Mouse (Mus musculus) ES-E14 (cell line): ENCODE data around the gene Os9. TPM values are rescaled to one million over a fixed set of nuclear protein-coding genes. Genes with fewer than 3 reads are reported as not detected.

ENCODE experiments used
- DNase-seq: peaks from one replicate; pipeline ENCODE4 v3.0.0-alpha.2; 2013; ENCODE audit warnings: low read depth, low spot score
- H3K27ac ChIP-seq: 2 replicates; pipeline ENCODE4 v1.5.1; 2012; ENCODE audit warnings: low read depth, mild to moderate bottlenecking, low read length, moderate library complexity, mixed read lengths; ENCODE audit not compliant: poor library complexity, insufficient read depth, severe bottlenecking
- H3K36me3 ChIP-seq: 2 replicates; pipeline ENCODE4 v1.6.1; 2012; ENCODE audit warnings: mild to moderate bottlenecking, low read length, moderate library complexity, mixed read lengths; ENCODE audit not compliant: control insufficient read depth, poor library complexity, insufficient read depth, severe bottlenecking
- H3K4me1 ChIP-seq, 2 experiments: fragments of 150-350 bp in 1 of 2; sonication (generic) in 1 of 2; 2 replicates each; pipeline ENCODE4 v1.6.1; 2012; ENCODE audit warnings: low read length in 2 of 2, mild to moderate bottlenecking in 1 of 2, mixed read lengths in 1 of 2; ENCODE audit not compliant: control insufficient read depth in 2 of 2, insufficient read depth in 2 of 2, poor library complexity in 1 of 2
- H3K4me3 ChIP-seq, 2 experiments: fragments of 150-350 bp in 1 of 2; sonication (generic) in 1 of 2; 2 replicates each; pipeline ENCODE4 v1.5.1; 2012; ENCODE audit warnings: low read length in 2 of 2, low read depth in 1 of 2, mild to moderate bottlenecking in 1 of 2, mixed read lengths in 1 of 2; ENCODE audit not compliant: insufficient read depth in 1 of 2, poor library complexity in 1 of 2, severe bottlenecking in 1 of 2
- H3K9ac ChIP-seq: 2 replicates; pipeline ENCODE4 v1.6.1; 2012; ENCODE audit warnings: low read depth, mild to moderate bottlenecking, low read length, mixed read lengths; ENCODE audit not compliant: poor library complexity, insufficient read depth, severe bottlenecking
- H3K9me3 ChIP-seq: fragments of 150-350 bp; sonication (generic); 2 replicates; pipeline ENCODE4 v1.6.1; 2012; ENCODE audit warnings: low read depth, mild to moderate bottlenecking, low read length; ENCODE audit not compliant: control insufficient read depth, insufficient read depth
- CHD2 ChIP-seq: IDR thresholded peaks from 2 replicates; pipeline ENCODE4 v1.6.1; 2014; ENCODE audit warnings: mild to moderate bottlenecking, low read depth, low read length, inconsistent platforms
- HCFC1 ChIP-seq: IDR thresholded peaks from 2 replicates; pipeline ENCODE4 v1.6.1; 2012; ENCODE audit warnings: low read length, inconsistent platforms, borderline replicate concordance; ENCODE audit not compliant: insufficient read depth
- MAFK ChIP-seq: IDR thresholded peaks from 2 replicates; pipeline ENCODE4 v1.6.1; 2014; ENCODE audit warnings: mild to moderate bottlenecking, low read depth, low read length, inconsistent platforms; ENCODE audit not compliant: insufficient read depth
- ZC3H11A ChIP-seq: IDR thresholded peaks from 2 replicates; pipeline ENCODE4 v1.6.1; 2012; ENCODE audit warnings: low read depth, mild to moderate bottlenecking, inconsistent platforms, low read length, borderline replicate concordance
- ZNF384 ChIP-seq: IDR thresholded peaks from 2 replicates; pipeline ENCODE4 v1.6.1; 2012; ENCODE audit warnings: low read depth, low read length, inconsistent platforms
- in situ Hi-C, 2 experiments: fragments of 600-800 bp; cut with MboI; formaldehyde crosslinking; loops; one replicate each; pipeline ENCODE4 v1.15.1; 2025; ENCODE audit warnings: low sequenced_read_pairs in 2 of 2, inconsistent platforms in 1 of 2; ENCODE audit not compliant: unreplicated experiment in 2 of 2
- total RNA-seq: library from RNA; depleted of rRNA; stranded (reverse); fragments of 300-350 nt; gene quantifications from 2 replicates; pipeline ENCODE4 v1.2.3, GENCODE M21; 2012

Os9 gene
- total RNA-seq, 1 experiment = 29.4 TPM

DNA sequence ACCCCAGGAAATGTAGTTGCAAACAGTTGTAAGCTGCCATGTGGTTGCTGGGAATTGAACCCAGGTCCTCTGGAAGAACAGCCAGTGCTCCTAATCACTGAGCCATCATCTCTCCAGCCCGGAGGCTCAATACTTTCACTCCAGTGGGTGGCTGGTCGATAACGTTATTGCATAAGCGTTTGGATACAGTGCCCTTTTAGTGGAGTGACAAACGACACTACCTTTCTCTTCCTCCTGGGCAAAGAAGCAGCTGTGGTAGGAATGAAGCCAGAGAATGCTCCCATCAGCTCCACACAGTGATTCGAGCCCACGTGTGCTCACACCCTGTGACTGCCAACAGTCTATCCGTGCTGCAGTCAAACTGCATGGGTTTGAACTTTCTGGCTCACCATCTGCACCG is 49.7 kb downstream of the Os9 start:
- H3K9me3 ChIP-seq = no peaks in the 10 kb centered on the region

DNA sequence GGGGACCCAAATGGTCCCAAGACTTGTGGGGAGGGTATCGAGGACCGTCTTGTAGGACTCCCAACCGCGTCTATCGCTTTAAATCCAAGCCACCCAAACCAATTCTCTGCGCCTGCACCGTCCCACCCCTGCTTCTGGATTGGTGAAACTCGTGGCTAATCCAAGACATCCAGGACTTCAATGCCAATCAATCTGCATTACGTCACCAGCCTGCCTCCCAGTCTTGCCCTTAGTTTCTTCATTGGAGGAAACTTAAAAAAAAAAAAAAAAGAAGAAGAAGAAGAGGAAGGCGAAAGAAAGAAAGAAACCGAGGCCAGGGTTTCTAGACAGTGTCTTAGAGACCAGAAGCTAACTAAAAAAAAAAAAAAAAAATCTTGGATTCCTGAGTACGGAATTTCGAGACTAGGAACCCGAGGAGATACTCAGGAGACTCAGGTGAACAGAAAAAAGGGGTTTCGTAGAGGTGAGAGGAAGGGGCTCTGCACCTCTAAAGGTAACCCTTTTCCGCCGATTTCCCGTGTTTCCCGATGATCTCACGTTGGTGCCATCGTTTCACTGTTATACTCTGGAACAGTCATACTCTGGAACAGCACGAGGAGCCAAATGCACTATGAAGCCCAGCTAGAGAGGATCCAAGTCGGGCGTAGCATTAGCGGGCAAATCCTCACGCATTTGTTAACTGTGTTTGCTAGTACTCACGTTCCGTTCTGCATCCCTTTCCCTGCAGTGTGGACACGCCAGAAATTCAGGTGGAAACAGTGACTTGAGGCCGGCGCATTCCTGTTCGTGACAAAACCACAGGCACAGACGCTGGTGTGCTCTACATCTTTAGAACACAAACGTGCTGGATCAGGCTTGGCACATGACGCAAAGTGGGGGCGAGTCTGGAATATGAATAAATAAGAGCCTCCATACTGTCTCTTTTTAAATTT is 50.5 kb downstream of the Os9 start, which contains the start of gene Tspan31:
Gene Tspan31 (minus strand): TSS at position 75 of the 932 bp plus-strand sequence.
- peaks cover 26% of the 10 kb centered on the region for H3K36me3 ChIP-seq
- peak within 1 kb of the TSS; percentile 97 for H3K9ac ChIP-seq
- TF ChIP-seq CHD2 = peak; percentile 28; the same call in 1 of the 2 replicates
- TF ChIP-seq ZNF384 = peak; percentile 95
- 0 out of 2 replicates have a peak, but pooled peaks have one; percentile 55 for TF ChIP-seq HCFC1
- TF ChIP-seq ZC3H11A = no peak
- in situ Hi-C loops = no loop called here
- peaks cover 0 to 6% of the 10 kb centered on the region in 2 experiments; a peak in 2 of 4 replicates for H3K4me1 ChIP-seq
- no peaks in the 10 kb centered on the region for H3K9me3 ChIP-seq
- peak within 1 kb of the TSS; percentile 97 to 98 for H3K4me3 ChIP-seq
- peak within 1 kb of the TSS; percentile 89 for H3K27ac ChIP-seq
- peak; percentile 93 for DNase-seq

More for the DNA sequence above, 49.7 kb downstream of the Os9 start:
- Histone ChIP-seq H3K4me3 (peak overlapping the region in 1 of 2 experiments; percentile 98; a peak in 2 of 4 replicates), H3K4me1 (peaks cover 0 to 6% of the 10 kb centered on the region in 2 experiments; a peak in 2 of 4 replicates), H3K27ac (no peak overlapping the region), H3K36me3 (peaks cover 20% of the 10 kb centered on the region), H3K9ac (peak overlapping the region; percentile 76; the same call in 1 of the 2 replicates)
- in situ Hi-C loops = no loop called here
- no peak for TF ChIP-seq ZNF384
- no peak for TF ChIP-seq ZC3H11A
- TF ChIP-seq MAFK = no peak
- TF ChIP-seq CHD2 = no peak
- TF ChIP-seq HCFC1 = no peak
- no peak for DNase-seq

DNA sequence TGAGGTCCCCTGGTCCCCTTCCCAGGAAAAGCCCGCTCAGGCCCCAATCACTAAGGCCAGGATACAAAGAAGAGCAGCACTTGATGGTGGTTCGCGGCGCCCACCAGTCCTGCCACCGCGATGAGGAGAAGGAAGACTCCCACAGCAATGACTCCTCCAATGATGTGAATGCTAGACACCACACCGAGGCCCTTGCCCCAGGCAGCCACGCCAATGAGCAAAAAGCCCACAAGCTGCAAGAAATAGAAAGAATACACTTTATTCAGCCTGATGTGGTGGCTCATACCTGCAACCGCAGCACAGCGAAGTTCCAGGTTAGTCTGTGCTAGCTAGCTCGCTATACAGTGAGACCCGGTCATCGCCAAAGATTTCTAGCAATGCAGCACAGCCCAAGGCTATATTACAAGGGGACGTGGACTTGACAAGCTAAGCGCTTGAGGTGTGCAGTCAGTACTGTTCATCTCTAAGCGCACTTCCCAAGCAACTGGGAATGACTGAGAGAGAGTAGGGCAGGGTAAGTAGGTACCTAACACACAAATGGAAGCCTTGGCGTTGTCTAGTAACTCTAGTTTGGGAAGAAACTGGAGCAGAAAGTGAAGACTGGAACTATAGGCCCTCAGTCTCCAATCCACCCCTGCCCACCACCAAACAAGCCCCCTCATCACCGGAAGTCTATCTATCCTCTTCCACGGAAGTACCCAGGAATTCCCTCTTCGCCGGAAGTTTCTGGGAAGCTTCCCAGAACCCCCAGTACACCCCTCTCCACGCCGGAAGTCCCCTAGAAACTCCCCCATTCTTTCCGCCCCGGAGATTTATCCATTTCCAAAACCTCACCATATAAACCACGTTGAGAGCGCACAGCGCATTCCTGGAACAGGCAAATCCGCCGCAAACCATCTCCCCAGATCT is 51.4 kb downstream of the Os9 start:
- in situ Hi-C loops = no loop called here
- TF ChIP-seq ZNF384 (no peak), HCFC1 (no peak; the same call in 1 of the 2 replicates), ZC3H11A (no peak), CHD2 (no peak), MAFK (no peak)
- peak overlapping the region; percentile 89 for H3K27ac ChIP-seq
- peaks cover 0 to 10% of the 10 kb centered on the region in 2 experiments; a peak in 2 of 4 replicates for H3K4me1 ChIP-seq
- no peak for DNase-seq
- no peaks in the 10 kb centered on the region for H3K9me3 ChIP-seq
- H3K4me3 ChIP-seq = peak overlapping the region; percentile 97 to 98
- peaks cover 35% of the 10 kb centered on the region for H3K36me3 ChIP-seq
- H3K9ac ChIP-seq = peak overlapping the region; percentile 97

DNA sequence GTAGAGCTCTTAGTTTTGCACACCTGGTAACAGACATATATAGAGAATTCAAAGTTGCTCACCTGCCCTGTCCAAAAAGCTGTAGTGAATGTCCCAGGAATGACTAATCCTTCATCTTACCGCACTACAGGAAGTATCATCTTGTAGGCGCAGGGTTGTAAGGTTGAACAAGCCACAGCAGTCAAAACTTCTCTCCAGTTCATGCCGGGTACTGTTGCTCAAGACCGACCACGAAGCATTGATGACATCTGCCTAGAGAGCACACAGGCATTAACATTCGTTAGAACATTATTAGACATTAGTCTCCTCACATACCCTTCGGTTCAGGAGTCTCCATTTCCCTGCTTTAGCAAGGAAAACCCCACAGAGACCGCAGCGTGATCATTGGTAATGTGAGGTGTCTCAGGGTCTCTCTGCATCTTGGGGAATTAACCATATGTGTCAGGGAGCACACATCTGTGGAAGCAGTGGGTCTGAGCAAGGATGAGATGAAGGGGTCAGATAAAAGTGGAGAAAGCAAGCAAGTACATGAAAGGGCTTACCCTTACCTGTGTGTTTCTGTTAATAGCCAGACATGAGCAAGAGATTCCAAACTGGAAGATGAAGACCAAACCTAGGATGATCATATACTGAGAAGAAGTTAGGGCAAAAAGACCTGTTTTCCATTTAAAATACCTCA is 52.4 kb downstream of the Os9 start:
- Histone ChIP-seq H3K9me3 (no peaks in the 10 kb centered on the region), H3K27ac (no peak overlapping the region), H3K9ac (peak overlapping the region; percentile 97; the same call in 1 of the 2 replicates), H3K4me3 (peak overlapping the region; percentile 97 to 98; a peak in 3 of 4 replicates), H3K4me1 (peaks cover 0 to 10% of the 10 kb centered on the region in 2 experiments; a peak in 2 of 4 replicates), H3K36me3 (peaks cover 39% of the 10 kb centered on the region)
- DNase-seq = no peak
- TF ChIP-seq ZNF384 = no peak
- TF ChIP-seq MAFK = no peak
- TF ChIP-seq CHD2 = no peak
- no peak for TF ChIP-seq ZC3H11A
- no peak for TF ChIP-seq HCFC1
- in situ Hi-C loops = no loop called here
